Mouse (Mus musculus) heart, postnatal 10 days (tissue): Measurements from ENCODE around the gene Zic1. TPM values are rescaled to one million over a fixed set of nuclear protein-coding genes. Genes with fewer than 3 reads are reported as not detected.

Experiments used
- DNase-seq, 2 experiments: peaks; one replicate each; pipeline ENCODE4 v3.0.0; 2021
- intact Hi-C: fragments of 180-260 bp; cut with DNase I; formaldehyde crosslinking; loops from one replicate; pipeline ENCODE4 v1.15.1; 2025
- total RNA-seq, 2 experiments: library from RNA; stranded (reverse); gene quantifications; 2 replicates each; pipeline ENCODE4 v1.2.3; 2021

The Zic1 gene
- total RNA-seq, 2 experiments from 2014 or later: 0.10 to 0.12 TPM

GRCm38 (mm10) chr9:91384693-91385560, 19.3 kb upstream of the Zic1 start:
- intact Hi-C loops: no loop called here
- no peak for DNase-seq

- DNase-seq: no peak
- intact Hi-C loops: no loop called here
Measured at GRCm38 (mm10) chr9:91384136-91384500, 18.5 kb upstream of the Zic1 start.

- DNase-seq: no peak
- intact Hi-C loops: no loop called here
Measured at GRCm38 (mm10) chr9:91383441-91384135, 18.0 kb upstream of the Zic1 start.

- intact Hi-C loops: no loop called here
- DNase-seq: no peak
Measured at GRCm38 (mm10) chr9:91382471-91383255, 17.1 kb upstream of the Zic1 start.

- intact Hi-C loops: no loop called here
- DNase-seq: no peak
Measured at GRCm38 (mm10) chr9:91382111-91382379, 16.4 kb upstream of the Zic1 start.

GRCm38 (mm10) chr9:91381284-91382110, 15.9 kb upstream of the Zic1 start:
- intact Hi-C loops: no loop called here
- DNase-seq: peak; percentile 25 to 41

- no peak for DNase-seq
- intact Hi-C loops: no loop called here
Measured at GRCm38 (mm10) chr9:91380458-91380914, 14.9 kb upstream of the Zic1 start.

GRCm38 (mm10) chr9:91379781-91380457, 14.3 kb upstream of the Zic1 start:
- DNase-seq: no peak
- intact Hi-C loops: no loop called here

GRCm38 (mm10) chr9:91379300-91379635, 13.7 kb upstream of the Zic1 start:
- DNase-seq: no peak
- intact Hi-C loops: no loop called here

- intact Hi-C loops: no loop called here
Measured at GRCm38 (mm10) chr9:91378411-91379299, 13.0 kb upstream of the Zic1 start.

GRCm38 (mm10) chr9:91377873-91378150, 12.2 kb upstream of the Zic1 start:
- intact Hi-C loops: no loop called here
- no peak for DNase-seq

More at GRCm38 (mm10) chr9:91378411-91379299, 13.0 kb upstream of the Zic1 start:
- DNase-seq: no peak

GRCm38 (mm10) chr9:91377036-91377872, 11.6 kb upstream of the Zic1 start:
- intact Hi-C loops: no loop called here
- no peak for DNase-seq

GRCm38 (mm10) chr9:91374665-91375064, 9.1 kb upstream of the Zic1 start:
- no peak for DNase-seq
- intact Hi-C loops: no loop called here

GRCm38 (mm10) chr9:91373811-91374575, 8.4 kb upstream of the Zic1 start:
- intact Hi-C loops: no loop called here

GRCm38 (mm10) chr9:91371608-91372007, 6.0 kb upstream of the Zic1 start:
- intact Hi-C loops: no loop called here
- DNase-seq: no peak

More at GRCm38 (mm10) chr9:91373811-91374575, 8.4 kb upstream of the Zic1 start:
- no peak for DNase-seq

- intact Hi-C loops: no loop called here
- no peak for DNase-seq
Measured at GRCm38 (mm10) chr9:91371011-91371410, 5.4 kb upstream of the Zic1 start.

GRCm38 (mm10) chr9:91370191-91370708, 4.6 kb upstream of the Zic1 start:
- intact Hi-C loops: no loop called here
- no peak for DNase-seq
